Mouse (Mus musculus) liver, adult 2 months (tissue): ENCODE data around the gene Nav2.

Source experiments
- CTCF ChIP-seq: fragments of 200-500 bp; IDR thresholded peaks from 2 replicates; pipeline ENCODE4 v1.5.1; 2011; ENCODE audit warnings: low read depth, low read length, control low read depth
- POLR2A ChIP-seq: fragments of 200-500 bp; IDR thresholded peaks from 2 replicates; pipeline ENCODE4 v1.6.1; 2011; ENCODE audit warnings: low read length, control low read depth; ENCODE audit not compliant: insufficient read depth; ENCODE audit errors: extremely low read depth

DNA sequence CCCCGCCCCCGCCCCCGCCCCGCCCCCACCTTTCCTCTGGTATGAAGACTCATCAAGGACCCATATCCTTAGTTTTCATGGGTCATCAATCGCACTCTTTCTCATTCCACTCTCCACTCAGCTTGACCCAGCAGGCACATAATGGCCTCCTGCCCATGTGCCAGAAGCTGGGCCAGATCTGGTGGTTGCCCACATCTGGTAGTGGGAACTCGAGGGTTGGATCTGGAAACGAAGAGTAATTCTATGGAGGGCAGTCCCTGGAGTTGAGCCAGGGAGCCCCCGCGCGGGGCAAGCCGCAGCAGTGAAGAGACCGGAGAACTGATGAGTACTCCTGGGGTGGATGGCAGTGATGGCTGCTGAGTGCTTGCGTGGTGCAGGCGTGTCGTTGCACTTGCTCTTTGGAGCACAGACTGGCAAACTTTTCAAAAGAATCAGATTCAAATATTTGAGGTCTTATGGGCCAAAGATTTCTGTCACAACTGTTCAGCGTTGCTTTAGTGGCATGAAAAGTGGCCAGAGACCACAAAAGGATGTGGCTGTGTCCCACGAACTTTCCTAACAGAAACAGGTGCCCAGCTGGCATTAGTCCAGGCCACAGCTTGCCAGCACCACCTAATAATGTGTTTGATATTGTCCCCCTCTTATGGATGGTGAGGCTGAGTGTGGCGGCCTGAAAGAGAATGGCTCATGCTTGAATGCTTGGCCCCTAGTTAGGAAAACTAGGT is 449.1 kb downstream of the Nav2 start:
- TF ChIP-seq CTCF (no peak), POLR2A (no peak)
